Mouse (Mus musculus) stomach, postnatal 0 days (tissue): ENCODE measurements around the gene Rnps1. TPM values are rescaled to one million over a fixed set of nuclear protein-coding genes. Genes with fewer than 3 reads are reported as not detected.
"Not testable (repeated sequence)": the region's sequence is repeated elsewhere in the genome, so short reads cannot be mapped to it uniquely, and the experiment has no call there.

Source experiments
- ATAC-seq: fragments of 200-750 bp; cut with Nextera tagmentation; 2 replicates; pipeline ENCODE4 v1.8.0; 2017; ENCODE audit not compliant: low FRiP score, low TSS enrichment
- DNase-seq: peaks from one replicate; pipeline ENCODE4 v3.0.0-alpha.2; 2016; ENCODE audit warnings: low spot score
- H3K27ac ChIP-seq: fragments of 300-500 bp; sonication (generic); replicated peaks from 2 replicates; pipeline ENCODE4 v1.5.1; 2014; ENCODE audit warnings: mild to moderate bottlenecking, control low read depth
- H3K27me3 ChIP-seq: fragments of 300-500 bp; sonication (generic); 2 replicates; pipeline ENCODE4 v1.6.1; 2014; ENCODE audit warnings: low read length; ENCODE audit not compliant: control insufficient read depth, insufficient read depth
- H3K36me3 ChIP-seq: fragments of 300-500 bp; sonication (generic); 2 replicates; pipeline ENCODE4 v1.6.1; 2014; ENCODE audit warnings: low read length, mixed read lengths; ENCODE audit not compliant: control insufficient read depth, insufficient read depth
- H3K4me1 ChIP-seq: fragments of 300-500 bp; sonication (generic); replicated peaks from 2 replicates; pipeline ENCODE4 v1.6.1; 2014; ENCODE audit warnings: antibody characterized with exemption; ENCODE audit not compliant: control insufficient read depth, insufficient read depth
- H3K4me2 ChIP-seq: fragments of 300-500 bp; sonication (generic); replicated peaks from 2 replicates; pipeline ENCODE4 v1.6.1; 2014; ENCODE audit warnings: low read depth, mild to moderate bottlenecking, control low read depth, moderate library complexity
- H3K4me3 ChIP-seq: fragments of 300-500 bp; sonication (generic); 2 replicates; pipeline ENCODE4 v1.5.1; 2014; ENCODE audit warnings: low read depth, low read length, control low read depth
- H3K9ac ChIP-seq: fragments of 300-500 bp; sonication (generic); 2 replicates; pipeline ENCODE4 v1.6.1; 2014; ENCODE audit warnings: mild to moderate bottlenecking, low read length, control low read depth, mixed read lengths
- H3K9me3 ChIP-seq: fragments of 300-500 bp; sonication (generic); 2 replicates; pipeline ENCODE4 v1.6.1; 2016; ENCODE audit warnings: low read length; ENCODE audit not compliant: control insufficient read depth
- CTCF ChIP-seq: IDR thresholded peaks from 2 replicates; pipeline ENCODE4 v1.5.1; 2016; ENCODE audit warnings: antibody characterized with exemption, low read depth, mild to moderate bottlenecking, moderate library complexity
- EP300 ChIP-seq: optimal IDR thresholded peaks from 2 replicates; pipeline ENCODE3; 2016; ENCODE audit warnings: antibody characterized with exemption
- WGBS: fragments of 180-500 bp; shearing (Covaris S2); extraction: QIAGEN DNeasy Blood & Tissue Kit; methylation state at CpG from one replicate; pipeline ENCODE4 v1.1.7; 2014; 5-methylcytosine and 5-hydroxymethylcytosine counted together
- polyA plus RNA-seq: library from polyadenylated mRNA; unstranded; fragments of >200 nt; fragmentation: Nextera tagmentation; extraction: Ambion mirVana; gene quantifications from 2 replicates; pipeline ENCODE4 v1.2.1, GENCODE M21; 2015

Gene Rnps1
- polyA plus RNA-seq, 1 experiment from 2014 or later = 106 TPM

- ATAC-seq (no peak), DNase-seq (no peak)
- H3K36me3 ChIP-seq = peaks cover 27% of the 10 kb centered on the region
- TF ChIP-seq EP300 (no peak), CTCF (no peak)
- no peak overlapping the region for H3K4me2 ChIP-seq
- no peak overlapping the region for H3K9ac ChIP-seq
- 92% methylated on average over 6 of the region's 6 CpGs for WGBS
- H3K9me3 ChIP-seq = no peaks in the 10 kb centered on the region
- H3K27me3 ChIP-seq = no peaks in the 10 kb centered on the region
- H3K4me3 ChIP-seq = no peak overlapping the region
- no peak overlapping the region for H3K27ac ChIP-seq
- no peaks in the 10 kb centered on the region for H3K4me1 ChIP-seq
Observed at GRCm38 (mm10) chr17:24451220-24451619, 36.9 kb downstream of the Rnps1 start.

GRCm38 (mm10) chr17:24453372-24453771 is 39.0 kb downstream of the Rnps1 start:
- 60% methylated on average over 2 of the region's 2 CpGs for WGBS
- H3K27ac ChIP-seq = peak overlapping the region; percentile 99
- no peaks in the 10 kb centered on the region for H3K27me3 ChIP-seq
- TF ChIP-seq CTCF = no peak
- no peak for TF ChIP-seq EP300
- no peak overlapping the region for H3K4me3 ChIP-seq
- ATAC-seq (0 out of 2 replicates have a peak, but pooled peaks have one; percentile 11), DNase-seq (no peak)
- H3K36me3 ChIP-seq = peaks cover 16% of the 10 kb centered on the region
- H3K4me1 ChIP-seq = no peaks in the 10 kb centered on the region
- no peak overlapping the region for H3K4me2 ChIP-seq
- H3K9me3 ChIP-seq = no peaks in the 10 kb centered on the region
- H3K9ac ChIP-seq = no peak overlapping the region

GRCm38 (mm10) chr17:24454218-24454755 is 39.9 kb downstream of the Rnps1 start:
- WGBS = 2% methylated on average over 14 of the region's 14 CpGs
- Histone ChIP-seq H3K4me2 (peak overlapping the region; percentile 56), H3K27me3 (no peaks in the 10 kb centered on the region), H3K9me3 (no peaks in the 10 kb centered on the region), H3K27ac (peak overlapping the region; percentile 99), H3K4me3 (peak overlapping the region; percentile 91), H3K9ac (peak overlapping the region; percentile 94), H3K36me3 (peaks cover 7% of the 10 kb centered on the region), H3K4me1 (no peaks in the 10 kb centered on the region)
- no peak for DNase-seq
- peak; percentile 3; the same call in 1 of the 2 replicates for ATAC-seq
- no peak for TF ChIP-seq CTCF
- peak; percentile 22 for TF ChIP-seq EP300

GRCm38 (mm10) chr17:24454756-24455522 is 40.6 kb downstream of the Rnps1 start:
- peak overlapping the region; percentile 56 for H3K4me2 ChIP-seq
- no peaks in the 10 kb centered on the region for H3K4me1 ChIP-seq
- H3K27ac ChIP-seq = peak overlapping the region; percentile 99
- DNase-seq (peak; percentile 100), ATAC-seq (peak; percentile 92)
- no peaks in the 10 kb centered on the region for H3K9me3 ChIP-seq
- H3K27me3 ChIP-seq = no peaks in the 10 kb centered on the region
- peak overlapping the region; percentile 91 for H3K4me3 ChIP-seq
- peak overlapping the region; percentile 94 for H3K9ac ChIP-seq
- WGBS = under 1% methylated on average over 67 of the region's 67 CpGs
- TF ChIP-seq EP300 = no peak
- TF ChIP-seq CTCF = peak; percentile 48
- H3K36me3 ChIP-seq = peaks cover under 1% of the 10 kb centered on the region

- not testable (repeated sequence) for H3K9ac ChIP-seq, H3K36me3 ChIP-seq, H3K4me3 ChIP-seq, H3K27me3 ChIP-seq, H3K9me3 ChIP-seq, ATAC-seq, DNase-seq, H3K4me1 ChIP-seq
- peak overlapping the region; percentile 58 for H3K27ac ChIP-seq
- WGBS = 45% methylated on average over 10 of the region's 10 CpGs
- H3K4me2 ChIP-seq = peak overlapping the region; percentile 37
Observed at GRCm38 (mm10) chr17:24455523-24456206, 41.3 kb downstream of the Rnps1 start.

- 77% methylated on average over 2 of the region's 2 CpGs for WGBS
- Histone ChIP-seq H3K4me3 (no peak overlapping the region), H3K9me3 (no peaks in the 10 kb centered on the region), H3K27ac (no peak overlapping the region), H3K36me3 (no peaks in the 10 kb centered on the region), H3K4me2 (no peak overlapping the region), H3K9ac (no peak overlapping the region), H3K4me1 (no peaks in the 10 kb centered on the region), H3K27me3 (no peaks in the 10 kb centered on the region)
- DNase-seq = peak; percentile 52
- TF ChIP-seq CTCF (peak; percentile 76), EP300 (no peak)
- peak; percentile 58; the same call in 1 of the 2 replicates for ATAC-seq
Observed at GRCm38 (mm10) chr17:24461580-24461979, 47.2 kb downstream of the Rnps1 start.
